Mouse (Mus musculus): ENCODE measurements around the gene Twf2.

GRCm38 (mm10) chr9:106192998-106193397 is 9.9 kb upstream of the Twf2 start:
- TF ChIP-seq SMC3 (IDR thresholded peaks at IDR 0.05; ENCODE audit: low read depth, low read length) (peak; percentile 19; the same call in 1 of the 2 replicates), CTCF (conservative IDR thresholded peaks at IDR 0.05 in 1 of 2, IDR thresholded peaks at IDR 0.05 in 1 of 2; ENCODE audit: low read depth in 2 of 2, low read length in 2 of 2) (no peak), POLR2A (IDR thresholded peaks at IDR 0.05; ENCODE audit: low read depth, low read length) (0 out of 2 replicates have a peak, but pooled peaks have one; percentile 12), HCFC1 (IDR thresholded peaks at IDR 0.05; ENCODE audit: low read depth, low read length) (no peak), CHD2 (IDR thresholded peaks at IDR 0.05; ENCODE audit: low read length) (peak; percentile 29; the same call in 1 of the 2 replicates), NRF1 (IDR thresholded peaks at IDR 0.05; ENCODE audit: low read depth, low read length) (no peak), MAX (IDR thresholded peaks at IDR 0.05; ENCODE audit: low read length) (peak; percentile 39; the same call in 1 of the 2 replicates), CHD1 (IDR thresholded peaks at IDR 0.05; ENCODE audit: low read depth, low read length) (no peak), EP300 (IDR thresholded peaks at IDR 0.05; ENCODE audit: low read length) (peak; percentile 79), POLR2AphosphoS2 (IDR thresholded peaks at IDR 0.05; ENCODE audit: low read depth, low read length) (no peak), RCOR1 (conservative IDR thresholded peaks at IDR 0.05; ENCODE audit: low read depth, low read length) (no peak), MAFK (IDR thresholded peaks at IDR 0.05; ENCODE audit: insufficient replicate concordance, low read length) (no peak), BHLHE40 (IDR thresholded peaks at IDR 0.05; ENCODE audit: low read depth, low read length) (0 out of 2 replicates have a peak, but pooled peaks have one; percentile 16)

Measured in CH12.LX (cell line).